In genomic region chr4:143288880-143289279, GRCm38 (mm10) we compare ENCODE assay signal across 10 mouse cellular contexts. TPM values are rescaled to one million over a fixed set of nuclear protein-coding genes. Genes with fewer than 3 reads are reported as not detected.
DNase-seq lines count a peak whose midpoint lies in the region; ATAC-seq lines count a peak whose summit lies in the region.
"Had no signal": no experiment of that assay in that cellular context is flagged by ENCODE, and none has a peak within 500 bp of the region (broad histone marks: within the 10 kb centered on the region; RNA-seq: fewer than 3 reads in every experiment).

No protein-coding gene starts in this region.

- no peak overlapping the region for H3K27ac ChIP-seq in liver, embryonic 15.5 days (replicated peaks)
- H3K27ac ChIP-seq in liver, embryonic 12.5 days = no peak overlapping the region
- H3K27ac ChIP-seq in intestine, embryonic 14.5 days (ENCODE audit: low read depth) = peak overlapping the region; percentile 74
- peak overlapping the region; percentile 21; the same call in 1 of the 2 replicates for H3K27ac ChIP-seq in stomach, embryonic 14.5 days (ENCODE audit: low read length)
- H3K27ac ChIP-seq: forebrain, embryonic 12.5 days; hindbrain, embryonic 12.5 days had no signal

- peak; percentile 33 for DNase-seq in embryo, embryonic 10.5 days (ENCODE audit: low spot score)
- DNase-seq in intestine, embryonic 14.5 days (ENCODE audit: low spot score) = no peak
- no peak for DNase-seq in frontal cortex, adult 2 months (ENCODE audit: extremely low spot score in 1 of 2, low spot score in 1 of 2)
- DNase-seq: left cerebral cortex, postnatal 4 days had no signal

- WGBS in liver, embryonic 15.5 days (ENCODE audit: insufficient replicate concordance) = 37% methylated on average over 7 of the region's 7 CpGs
- 38% methylated on average over 7 of the region's 7 CpGs for WGBS in liver, embryonic 12.5 days (ENCODE audit: insufficient replicate concordance)
- WGBS in intestine, embryonic 14.5 days = 30% methylated on average over 7 of the region's 7 CpGs
- WGBS in stomach, embryonic 14.5 days = 28% methylated on average over 7 of the region's 7 CpGs

- H3K27me3 ChIP-seq in liver, embryonic 15.5 days = no peaks in the 10 kb centered on the region
- no peaks in the 10 kb centered on the region for H3K27me3 ChIP-seq in liver, embryonic 12.5 days (replicated peaks)
- no peaks in the 10 kb centered on the region for H3K27me3 ChIP-seq in intestine, embryonic 14.5 days (replicated peaks; ENCODE audit: control insufficient read depth, insufficient read depth, low read length)
- H3K27me3 ChIP-seq in stomach, embryonic 14.5 days (ENCODE audit: control insufficient read depth, insufficient read depth, low read length) = no peaks in the 10 kb centered on the region
- H3K27me3 ChIP-seq: forebrain, embryonic 12.5 days; hindbrain, embryonic 12.5 days had no signal

- no peaks in the 10 kb centered on the region for H3K36me3 ChIP-seq in liver, embryonic 15.5 days (replicated peaks)
- no peaks in the 10 kb centered on the region for H3K36me3 ChIP-seq in liver, embryonic 12.5 days
- H3K36me3 ChIP-seq in intestine, embryonic 14.5 days (ENCODE audit: control insufficient read depth, insufficient read depth, low read length) = no peaks in the 10 kb centered on the region
- H3K36me3 ChIP-seq in stomach, embryonic 14.5 days (ENCODE audit: control insufficient read depth, insufficient read depth, low read length) = no peaks in the 10 kb centered on the region

- no peak overlapping the region for H3K9ac ChIP-seq in liver, embryonic 15.5 days
- H3K9ac ChIP-seq in liver, embryonic 12.5 days = no peak overlapping the region
- no peak overlapping the region for H3K9ac ChIP-seq in intestine, embryonic 14.5 days (ENCODE audit: low read length)
- no peak overlapping the region for H3K9ac ChIP-seq in stomach, embryonic 14.5 days (replicated peaks; ENCODE audit: low read depth, low read length)
- H3K9ac ChIP-seq: forebrain, embryonic 12.5 days; hindbrain, embryonic 12.5 days had no signal

- H3K4me3 ChIP-seq in liver, embryonic 15.5 days (replicated peaks) = no peak overlapping the region
- no peak overlapping the region for H3K4me3 ChIP-seq in liver, embryonic 12.5 days
- no peak overlapping the region for H3K4me3 ChIP-seq in intestine, embryonic 14.5 days (ENCODE audit: low read depth, low read length)
- H3K4me3 ChIP-seq in stomach, embryonic 14.5 days (ENCODE audit: low read depth, low read length) = no peak overlapping the region
- H3K4me3 ChIP-seq: forebrain, embryonic 12.5 days; hindbrain, embryonic 12.5 days had no signal

- ATAC-seq in liver, embryonic 15.5 days (ENCODE audit: insufficient read depth) = no peak
- ATAC-seq in liver, embryonic 12.5 days = no peak
- no peak for ATAC-seq in intestine, embryonic 14.5 days (replicated peaks; ENCODE audit: low FRiP score, low TSS enrichment, low read depth)
- peak; percentile 47; the same call in 1 of the 2 replicates for ATAC-seq in stomach, embryonic 14.5 days (ENCODE audit: insufficient number of reproducible peaks, insufficient read depth, low FRiP score, low read depth)
- no peak for ATAC-seq in monocyte, adult 5-6 weeks (replicated peaks; ENCODE audit: insufficient number of reproducible peaks, low FRiP score, low TSS enrichment, poor library complexity, severe bottlenecking)

- peak overlapping the region; percentile 24; the same call in 1 of the 2 replicates for H3K4me2 ChIP-seq in liver, embryonic 15.5 days
- H3K4me2 ChIP-seq in liver, embryonic 12.5 days = no peak overlapping the region
- no peak overlapping the region for H3K4me2 ChIP-seq in intestine, embryonic 14.5 days (ENCODE audit: low read length)
- no peak overlapping the region for H3K4me2 ChIP-seq in stomach, embryonic 14.5 days (replicated peaks; ENCODE audit: low read depth, low read length)
- H3K4me2 ChIP-seq: forebrain, embryonic 12.5 days; hindbrain, embryonic 12.5 days had no signal

- H3K9me3 ChIP-seq in liver, embryonic 15.5 days (replicated peaks) = no peaks in the 10 kb centered on the region
- no peaks in the 10 kb centered on the region for H3K9me3 ChIP-seq in liver, embryonic 12.5 days (replicated peaks)
- H3K9me3 ChIP-seq in intestine, embryonic 14.5 days (ENCODE audit: control insufficient read depth, low read length) = no peaks in the 10 kb centered on the region
- H3K9me3 ChIP-seq in stomach, embryonic 14.5 days (ENCODE audit: control insufficient read depth, low read depth, low read length) = no peaks in the 10 kb centered on the region
- H3K9me3 ChIP-seq: forebrain, embryonic 12.5 days had no signal

- H3K4me1 ChIP-seq in liver, embryonic 15.5 days (replicated peaks) = no peaks in the 10 kb centered on the region; the same call in 1 of the 2 replicates
- H3K4me1 ChIP-seq in liver, embryonic 12.5 days = no peaks in the 10 kb centered on the region
- H3K4me1 ChIP-seq in intestine, embryonic 14.5 days (replicated peaks; ENCODE audit: control insufficient read depth, insufficient read depth, low read length) = peaks cover 18% of the 10 kb centered on the region
- 0 out of 2 replicates have a peak, but pooled peaks cover 5% of the 10 kb centered on the region for H3K4me1 ChIP-seq in stomach, embryonic 14.5 days (ENCODE audit: control insufficient read depth, insufficient read depth, low read length)

RNA-seq across cellular contexts. Expression of gene Pdpn, which starts 10.5 kb away (rescaled TPM):
- 1.1 and 1.8 TPM in 2 replicates for polyA plus RNA-seq in liver, embryonic 15.5 days (2015; fragmentation: Nextera tagmentation; extraction: Ambion mirVana)
- polyA plus RNA-seq in liver, embryonic 12.5 days (2016; fragmentation: Nextera tagmentation; extraction: Ambion mirVana) = 1.7 and 2.5 TPM in 2 replicates
- polyA plus RNA-seq in intestine, embryonic 14.5 days (2014; fragmentation: Nextera tagmentation; extraction: Ambion mirVana) = 36.3 and 37.6 TPM in 2 replicates
- polyA plus RNA-seq in stomach, embryonic 14.5 days (2014; fragmentation: Nextera tagmentation; extraction: Ambion mirVana) = 35.4 and 41.3 TPM in 2 replicates
- total RNA-seq in monocyte, adult 5-6 weeks (2017) = not detected in 3 replicates
- polyA plus RNA-seq in frontal cortex, adult 2 months (2012; rRNA removed) = 12.3 and 15.7 TPM in 2 replicates

Comparison
In these comparisons a context has a peak if more than half of its experiments do, and no peak if none do; other contexts are left out.
1. H3K27ac ChIP-seq: peak in intestine, embryonic 14.5 days (single experiment) and stomach, embryonic 14.5 days (single experiment); none in liver, embryonic 15.5 days (single experiment) and liver, embryonic 12.5 days (single experiment).